Mouse (Mus musculus): ENCODE results near the gene Cyp2s1. TPM values are rescaled to one million over a fixed set of nuclear protein-coding genes. Genes with fewer than 3 reads are reported as not detected.

Gene Cyp2s1
- total RNA-seq, 2 experiments from 2014 or later, result 4.4 to 10.1 TPM

- DNase-seq, result no peak
- intact Hi-C loops (cut with DNase I), result no loop called here
These were observed 33.0 kb downstream of the Cyp2s1 start for GRCm38 (mm10) chr7:25783746-25784145.

DNA sequence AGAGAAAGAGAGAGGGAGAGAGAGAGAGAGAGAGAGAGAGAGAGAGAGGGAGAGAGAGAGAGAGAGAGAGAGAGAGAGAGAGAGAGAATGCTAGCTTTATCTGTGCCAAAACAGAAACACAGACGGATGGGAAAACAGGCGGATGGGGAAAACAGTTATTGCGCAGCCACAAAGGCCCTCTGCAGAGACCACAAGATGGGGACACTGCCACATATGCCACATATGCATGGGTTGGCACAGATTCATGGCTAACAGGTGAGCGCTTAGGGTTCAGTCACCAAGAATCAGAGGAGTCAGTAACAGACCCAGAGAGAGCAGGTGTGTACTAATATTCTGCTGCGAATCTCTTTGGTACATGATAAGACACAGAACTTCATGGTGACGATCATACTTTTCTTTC is 34.0 kb downstream of the Cyp2s1 start:
- intact Hi-C loops (cut with DNase I), result no loop called here
- no peak for DNase-seq

GRCm38 (mm10) chr7:25781937-25782610 is 34.6 kb downstream of the Cyp2s1 start:
- intact Hi-C loops (cut with DNase I), result no loop called here
- DNase-seq, result no peak

DNA sequence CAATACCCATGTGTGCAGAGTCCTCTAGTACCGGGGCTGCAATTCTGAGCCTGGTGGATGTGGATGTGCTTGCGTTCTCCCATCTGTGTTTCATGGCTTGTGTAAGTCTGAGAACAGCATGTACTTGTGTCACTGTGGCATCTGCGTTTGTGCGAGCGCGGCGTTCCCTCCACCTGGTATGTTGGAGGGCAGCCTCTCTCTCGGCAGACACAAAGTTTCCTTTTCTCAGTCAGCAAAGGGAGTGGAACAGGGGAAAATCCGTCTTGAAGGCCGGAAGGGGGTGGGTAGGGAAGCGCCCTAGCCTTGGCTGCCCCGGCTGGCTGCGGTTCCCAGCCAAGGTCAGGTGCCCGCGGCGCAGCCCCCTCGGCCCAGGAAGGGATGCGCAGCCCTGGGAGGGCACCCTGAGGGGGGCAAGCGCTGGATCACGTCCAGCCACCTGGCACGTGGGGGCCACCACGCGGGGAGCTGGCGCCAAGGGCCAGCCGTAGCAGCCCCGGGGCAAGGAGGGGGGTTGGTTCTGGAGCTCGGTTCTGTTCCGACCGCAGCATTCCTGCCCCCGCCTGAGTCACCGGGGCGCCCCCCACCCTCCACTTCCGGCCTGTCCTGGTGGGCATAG is 35.3 kb downstream of the Cyp2s1 start:
- intact Hi-C loops (cut with DNase I), result no loop called here
- peak; percentile 53 to 72 for DNase-seq

GRCm38 (mm10) chr7:25780753-25781152 is 36.0 kb downstream of the Cyp2s1 start:
- intact Hi-C loops (cut with DNase I), result no loop called here
- peak in 1 of 2 experiments; percentile 47 for DNase-seq

GRCm38 (mm10) chr7:25780021-25780420 is 36.7 kb downstream of the Cyp2s1 start:
- DNase-seq, result no peak
- intact Hi-C loops (cut with DNase I), result no loop called here

- intact Hi-C loops (cut with DNase I), result no loop called here
- DNase-seq, result no peak
These were observed 48.5 kb downstream of the Cyp2s1 start for GRCm38 (mm10) chr7:25768229-25768628.

DNA sequence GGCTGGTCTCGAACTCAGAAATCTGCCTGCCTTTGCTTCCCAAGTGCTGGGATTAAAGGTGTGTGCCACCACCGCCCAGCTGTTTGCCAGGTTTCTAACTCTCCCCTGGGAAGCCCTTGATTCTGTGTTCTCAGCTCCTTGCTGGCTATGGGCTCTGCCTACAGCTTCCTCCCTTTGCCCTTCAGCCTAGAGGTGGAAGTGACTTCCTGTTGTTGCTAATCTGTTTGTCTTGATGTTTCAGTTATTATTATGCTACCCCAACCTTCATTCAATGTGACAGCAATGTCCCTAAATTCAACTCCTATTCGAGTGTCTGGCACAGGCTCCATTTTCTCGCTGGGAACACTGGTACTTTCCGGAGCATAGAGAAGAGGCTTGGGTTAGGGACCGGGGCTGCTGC is 50.6 kb downstream of the Cyp2s1 start:
- DNase-seq, result no peak
- intact Hi-C loops (cut with DNase I), result no loop called here

DNA sequence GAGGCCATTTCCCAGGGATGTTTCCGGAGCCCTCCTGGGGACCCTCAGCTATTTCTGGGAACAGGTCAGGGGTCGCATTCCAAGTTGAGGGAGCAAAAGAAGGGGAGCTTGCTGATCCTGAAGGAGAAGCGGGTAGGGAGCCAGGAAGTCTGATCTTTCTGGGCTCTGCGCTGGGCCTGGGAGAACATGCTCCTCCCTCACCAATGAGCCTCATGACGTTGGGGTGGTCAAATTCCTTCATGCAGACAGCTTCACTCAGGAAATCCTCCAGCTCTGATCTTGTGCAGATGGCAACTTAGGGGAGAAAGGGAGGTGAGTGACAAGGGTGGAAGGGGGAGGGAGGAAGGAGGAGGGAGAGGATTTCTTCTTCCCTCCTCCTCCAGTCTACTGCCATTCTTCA is 52.5 kb downstream of the Cyp2s1 start:
- intact Hi-C loops (cut with DNase I), result loop anchor here (2.0 kb wide), 1 partner anchor 15 kb away; no protein-coding TSS in a partner anchor
- DNase-seq, result no peak

DNA sequence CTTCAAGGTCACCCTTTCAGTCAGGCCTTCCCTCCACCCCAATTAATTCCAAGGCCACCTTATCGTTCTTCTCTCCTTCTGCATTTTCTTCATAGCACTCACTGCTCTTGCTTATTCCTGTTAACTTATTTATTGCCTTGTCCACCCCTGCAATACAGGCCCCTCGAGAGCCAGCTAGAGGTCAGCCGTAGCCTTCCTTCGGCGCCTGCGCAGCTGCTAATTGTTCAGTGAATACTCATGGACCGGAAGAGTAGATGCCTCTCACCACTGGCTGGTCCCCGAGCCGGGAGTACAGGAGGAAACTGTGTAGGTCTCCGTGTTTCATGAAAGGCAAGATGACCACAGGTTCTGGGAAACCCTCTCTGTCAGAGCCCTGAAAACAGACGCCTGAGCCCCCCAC is 53.0 kb downstream of the Cyp2s1 start:
- no peak for DNase-seq
- intact Hi-C loops (cut with DNase I), result loop anchor here (2.0 kb wide), 1 partner anchor 15 kb away; no protein-coding TSS in a partner anchor

DNA sequence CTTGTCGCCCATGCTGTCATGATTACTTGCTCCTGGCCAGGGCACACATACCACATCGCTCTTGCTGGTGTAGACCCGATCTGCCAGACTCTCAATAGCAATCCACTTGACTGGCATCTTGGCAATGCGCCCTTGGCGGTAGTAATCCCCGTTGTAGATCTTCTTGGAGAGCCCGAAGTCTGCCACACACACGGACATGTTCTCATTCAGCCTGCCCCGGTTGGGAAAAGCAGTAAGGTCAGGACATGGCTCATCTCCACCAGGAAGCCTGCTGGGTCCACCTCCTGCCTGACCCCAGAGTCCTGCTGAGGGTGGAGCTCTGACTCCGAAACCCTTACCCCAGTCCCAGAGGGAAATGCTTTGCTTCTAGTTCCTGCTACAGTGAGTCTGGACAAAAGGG is 55.4 kb downstream of the Cyp2s1 start:
- intact Hi-C loops (cut with DNase I), result no loop called here
- peak; percentile 34 to 45 for DNase-seq

- intact Hi-C loops (cut with DNase I), result loop anchor here (1.0 kb wide), 1 partner anchor 49 kb away; no protein-coding TSS in a partner anchor
- peak; percentile 89 to 93 for DNase-seq
These were observed 60.7 kb downstream of the Cyp2s1 start for GRCm38 (mm10) chr7:25756011-25756410.

DNA sequence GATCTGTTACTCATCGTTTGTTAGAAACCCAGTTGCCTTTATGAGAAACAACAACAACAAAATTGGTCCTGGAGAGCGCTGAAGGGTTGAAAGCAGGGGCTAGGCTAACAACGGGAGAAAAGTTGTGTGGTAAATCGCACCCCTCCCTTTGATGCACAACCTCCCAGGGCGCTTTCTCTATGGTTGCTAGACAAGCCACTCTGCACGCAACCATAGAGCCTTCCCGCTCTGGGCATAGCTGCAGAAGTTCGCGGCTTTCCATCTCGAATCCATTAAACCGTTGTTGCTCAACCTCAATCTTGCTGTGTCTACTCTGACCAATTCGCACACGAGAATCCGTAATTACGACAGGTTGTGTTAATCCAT is 61.3 kb downstream of the Cyp2s1 start:
- intact Hi-C loops (cut with DNase I), result no loop called here
- DNase-seq, result peak in 1 of 2 experiments; percentile 53

DNA sequence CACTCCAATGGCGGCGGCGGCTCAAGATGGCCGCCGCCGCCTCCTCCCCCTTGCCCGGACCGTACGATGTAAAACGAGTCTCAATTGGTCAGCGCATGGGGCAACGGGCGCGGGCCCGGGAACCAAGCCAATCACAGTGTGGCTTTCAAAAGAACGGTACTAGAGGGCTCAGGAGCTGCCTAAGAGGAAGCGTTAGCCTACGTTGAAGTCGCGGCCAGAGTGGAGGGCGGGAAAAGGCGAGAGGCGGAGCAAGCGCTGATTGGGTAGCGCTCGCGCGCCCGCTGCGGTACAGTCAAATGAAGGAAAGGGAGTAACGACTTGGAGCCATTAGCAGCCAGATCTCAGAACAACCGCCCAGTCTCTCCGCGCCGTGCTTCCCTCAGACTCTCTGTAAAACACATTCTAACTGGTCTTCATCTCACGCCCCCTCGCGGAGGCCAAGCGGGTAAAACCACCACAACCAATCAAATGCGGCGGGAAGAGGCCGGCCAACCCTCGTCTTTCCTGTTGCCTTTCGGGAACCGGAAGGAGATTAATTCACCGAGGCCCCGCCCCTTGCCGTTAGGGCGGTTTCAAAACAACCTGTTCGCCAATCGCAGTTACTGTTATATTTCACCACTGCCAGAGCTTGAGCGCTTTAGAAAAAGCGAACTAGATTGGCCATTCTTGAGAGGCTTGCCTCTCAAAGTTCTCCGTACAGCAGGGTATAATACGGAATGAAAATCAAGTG is 61.8 kb downstream of the Cyp2s1 start, which contains the start of gene Hnrnpul1:
Gene Hnrnpul1 (minus strand): TSS at position 20 of the 730 bp plus-strand sequence.
- intact Hi-C loops (cut with DNase I), result no loop called here
- DNase-seq, result peak; percentile 98 to 100

DNA sequence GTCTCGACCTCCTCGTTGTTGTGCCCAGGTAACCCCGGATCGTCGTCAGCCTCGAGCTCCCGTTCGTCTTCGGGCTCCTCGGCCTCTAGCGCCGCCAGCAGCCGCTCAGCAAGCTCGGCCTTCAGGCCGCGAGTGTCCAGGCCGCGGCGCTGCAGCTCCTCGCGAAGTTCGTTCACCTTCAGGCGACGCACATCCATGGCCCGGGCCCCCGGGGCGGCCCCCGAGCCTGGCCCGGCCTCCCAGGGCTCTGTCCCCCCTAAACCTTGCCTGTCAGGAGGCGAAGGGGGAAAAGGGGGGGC is 62.3 kb downstream of the Cyp2s1 start:
- no peak for DNase-seq
- intact Hi-C loops (cut with DNase I), result no loop called here

GRCm38 (mm10) chr7:25753643-25754438 is 62.9 kb downstream of the Cyp2s1 start:
- intact Hi-C loops (cut with DNase I), result loop anchor here (2.0 kb wide), 1 partner anchor 33 kb away; no protein-coding TSS in a partner anchor
- DNase-seq, result no peak

DNA sequence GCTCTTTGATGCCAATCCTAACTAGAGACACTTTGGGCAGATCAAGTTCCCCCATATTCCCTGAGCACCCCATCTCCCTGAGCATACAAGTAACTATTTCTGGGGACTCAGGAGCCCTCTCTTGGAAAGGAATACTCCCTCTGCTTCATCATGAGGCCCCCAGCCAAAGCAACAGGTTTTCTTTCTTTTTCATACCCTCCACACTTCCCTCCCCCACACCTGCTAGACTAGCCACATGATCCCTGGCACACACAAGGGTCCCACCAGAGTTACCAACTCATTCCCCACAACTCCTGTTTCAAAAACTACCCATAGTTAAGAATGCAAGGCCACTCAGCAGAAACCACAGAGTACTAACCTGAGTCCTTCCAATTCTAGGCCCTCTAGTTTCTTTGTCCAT is 63.6 kb downstream of the Cyp2s1 start:
- DNase-seq, result no peak
- intact Hi-C loops (cut with DNase I), result loop anchor here (2.0 kb wide), 1 partner anchor 32 kb away; no protein-coding TSS in a partner anchor

Measured in heart, postnatal 36 days (tissue).